Mouse (Mus musculus) erythroid progenitor cell, adult 5-6 weeks (primary cell): ENCODE results near the gene Hpcal4. TPM values are rescaled to one million over a fixed set of nuclear protein-coding genes. Genes with fewer than 3 reads are reported as not detected.
"Not testable (repeated sequence)": the region's sequence is repeated elsewhere in the genome, so short reads cannot be mapped to it uniquely, and the experiment has no call there.

ENCODE experiments used
- ATAC-seq: replicated peaks from 2 replicates; pipeline ENCODE4 v1.8.0; 2016; ENCODE audit warnings: moderate number of reproducible peaks, mild to moderate bottlenecking, moderate TSS enrichment, inconsistent platforms; ENCODE audit not compliant: poor library complexity, low FRiP score, severe bottlenecking
- total RNA-seq, 2 experiments: library from RNA; stranded (forward) in 1 of 2; stranded (reverse) in 1 of 2; fragments of 150-400 nt in 1 of 2; fragments of 186-747, 209-891 nt in 1 of 2; gene quantifications; 2 replicates each; pipeline versions ENCODE4 v1.2.3 to v1.2.4; 2015 to 2017; ENCODE audit warnings: low replicate concordance in 2 of 2

The Hpcal4 gene
- total RNA-seq (2015; ENCODE audit: low replicate concordance) (not detected in 2 replicates), total RNA-seq (2017; ENCODE audit: low replicate concordance) (not detected in 2 replicates)

DNA sequence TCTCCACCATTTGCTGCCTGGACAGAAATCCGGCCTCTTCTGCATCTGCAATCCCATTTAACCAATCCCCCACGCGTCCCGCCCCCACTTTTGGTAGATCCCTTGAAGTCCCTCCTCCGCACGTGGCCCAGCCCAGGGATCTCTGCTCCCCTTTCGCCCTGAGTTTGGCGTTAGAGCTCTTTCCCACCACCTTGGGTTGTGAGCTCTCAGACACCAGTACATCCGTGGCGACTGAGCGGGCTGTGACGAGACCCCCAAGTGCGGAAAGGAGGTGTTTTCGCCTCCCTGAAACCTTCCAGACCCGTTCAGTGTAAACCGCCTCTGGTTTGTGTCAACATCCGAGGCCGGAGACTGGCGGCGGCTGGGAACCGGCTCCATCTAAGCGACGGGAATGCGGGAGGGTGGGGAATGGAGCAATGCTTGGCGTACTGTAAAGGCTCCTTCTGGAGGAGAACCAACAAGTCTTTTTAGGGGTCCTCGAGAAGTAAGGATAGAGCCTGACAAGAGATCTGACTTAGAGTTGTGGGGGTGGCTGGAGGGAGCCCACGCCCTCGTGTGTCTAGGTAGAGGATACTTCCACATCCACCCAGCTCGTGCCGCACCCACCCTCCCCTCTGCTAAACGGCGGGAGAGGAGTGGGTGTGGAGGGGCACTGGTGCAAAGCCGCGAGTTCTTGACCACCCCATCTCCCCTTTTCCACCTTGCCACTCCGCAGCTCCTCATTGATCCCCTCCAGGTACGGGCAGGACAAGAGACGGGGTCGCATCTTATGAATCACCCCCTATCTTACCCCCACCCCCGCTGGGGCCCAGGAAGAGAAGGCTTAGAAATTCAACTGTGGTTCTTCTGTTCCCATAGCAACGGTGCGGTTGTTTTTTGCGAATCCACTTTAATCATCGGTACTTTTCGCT, at the start of gene Hpcal4:
Gene Hpcal4, plus strand, starts transcription at position 900 of the 911 bp plus-strand sequence.
- no peak; the same call in 1 of the 2 replicates for ATAC-seq

DNA sequence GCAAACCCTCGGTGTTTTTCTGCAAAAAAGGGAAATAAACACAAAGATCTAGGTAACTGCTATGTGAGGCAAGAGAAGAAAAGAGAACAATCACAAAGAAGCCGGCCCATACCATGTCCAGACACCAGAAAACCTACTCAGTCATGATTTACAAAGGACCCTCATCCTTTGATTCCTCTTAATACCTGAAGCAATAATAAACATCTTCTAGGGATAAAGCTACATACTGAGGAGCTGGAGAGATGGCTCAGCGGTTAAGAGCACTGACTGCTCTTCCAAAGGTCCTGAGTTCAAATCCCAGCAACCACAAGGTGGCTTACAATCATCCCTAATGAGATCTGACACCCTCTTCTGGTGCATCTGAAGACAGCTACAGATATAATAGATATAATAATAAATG, 45.5 kb upstream of the Hpcal4 start:
- ATAC-seq = no peak

DNA sequence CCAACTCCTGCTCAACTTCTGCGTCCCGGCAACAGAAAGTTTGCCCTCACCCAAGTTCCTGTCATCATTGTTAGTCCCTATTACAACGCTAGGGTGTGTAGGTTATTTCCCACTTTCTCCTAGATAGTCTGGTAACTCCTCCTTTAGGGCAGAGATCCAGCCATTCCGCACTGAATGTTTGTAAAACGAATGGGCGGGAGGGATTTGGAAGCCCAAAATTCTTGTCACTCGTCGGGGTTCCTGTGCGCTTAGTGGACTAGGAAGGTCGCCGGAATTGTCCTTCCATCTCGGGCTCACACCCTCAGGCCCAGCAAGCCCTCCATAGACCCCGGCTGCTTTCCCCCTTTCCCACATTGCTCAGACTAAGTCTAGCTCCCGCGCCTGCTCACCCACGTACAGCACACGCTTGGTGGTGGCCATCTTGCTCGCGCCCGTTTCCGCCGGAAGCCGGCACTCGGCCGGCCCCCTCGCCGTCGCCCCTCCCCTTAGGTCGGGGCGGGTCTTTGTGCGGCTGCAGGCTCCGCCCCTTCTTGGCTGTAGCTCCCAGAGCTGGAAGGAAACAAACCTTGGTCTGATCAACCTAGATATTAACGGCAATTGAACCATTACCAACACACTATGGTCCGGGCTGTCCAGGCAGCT, 43.4 kb upstream of the Hpcal4 start, which contains the start of gene Ppie:
Gene Ppie, minus strand, starts transcription at position 439 of the 642 bp plus-strand sequence.
- ATAC-seq = peak; percentile 100

DNA sequence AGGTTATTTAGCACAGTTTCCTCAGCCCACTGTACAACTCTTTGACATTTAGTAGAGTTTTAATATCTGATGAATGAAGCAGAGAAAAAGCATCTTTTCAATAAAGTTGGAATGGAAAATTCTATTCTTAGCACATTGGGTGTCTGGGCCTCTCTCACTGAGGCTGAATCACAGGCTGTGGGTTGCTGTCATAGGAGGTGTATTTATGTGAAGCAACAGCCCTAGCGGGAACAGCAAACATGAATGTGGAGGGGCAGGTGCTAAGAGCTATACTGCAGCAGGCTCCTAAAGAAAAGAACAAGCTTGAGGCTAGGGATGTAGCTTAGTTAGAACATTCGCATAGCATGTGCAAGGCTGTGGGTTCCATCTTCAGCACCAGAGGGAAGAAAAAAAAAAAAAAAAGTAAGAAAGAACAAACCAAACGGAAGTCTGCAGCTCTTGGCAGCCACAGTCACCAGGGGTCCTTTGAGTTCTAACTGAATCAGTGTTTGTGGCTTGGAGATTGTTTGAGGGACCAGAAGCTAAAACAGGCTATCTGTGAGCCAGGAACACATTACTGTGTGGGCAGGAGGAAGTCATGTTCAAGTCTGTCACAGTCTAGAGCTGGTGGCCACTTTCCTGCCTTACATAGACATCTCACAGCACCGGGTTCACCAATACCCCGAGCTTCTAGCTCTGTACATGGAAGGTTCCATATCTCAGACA, 35.4 kb upstream of the Hpcal4 start:
- ATAC-seq = no peak

DNA sequence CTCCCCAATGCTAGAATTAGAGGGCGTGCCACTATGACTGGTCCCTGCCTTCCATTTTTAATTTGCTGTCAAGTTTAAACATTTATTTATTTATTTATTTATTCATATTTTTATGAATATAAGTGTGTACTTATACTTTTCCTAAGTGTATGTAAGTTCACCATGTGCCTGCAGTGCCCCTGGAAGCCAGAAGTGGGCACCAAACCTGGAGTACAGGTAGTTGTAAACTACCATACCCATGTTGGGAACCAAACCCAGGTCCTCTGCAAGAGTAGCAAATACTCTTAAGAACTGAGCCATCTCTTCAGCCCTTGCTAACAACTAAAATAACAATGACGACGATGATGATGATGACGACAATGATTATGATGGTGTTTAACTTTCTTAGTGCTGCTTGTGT, 31.0 kb upstream of the Hpcal4 start:
- no peak for ATAC-seq

DNA sequence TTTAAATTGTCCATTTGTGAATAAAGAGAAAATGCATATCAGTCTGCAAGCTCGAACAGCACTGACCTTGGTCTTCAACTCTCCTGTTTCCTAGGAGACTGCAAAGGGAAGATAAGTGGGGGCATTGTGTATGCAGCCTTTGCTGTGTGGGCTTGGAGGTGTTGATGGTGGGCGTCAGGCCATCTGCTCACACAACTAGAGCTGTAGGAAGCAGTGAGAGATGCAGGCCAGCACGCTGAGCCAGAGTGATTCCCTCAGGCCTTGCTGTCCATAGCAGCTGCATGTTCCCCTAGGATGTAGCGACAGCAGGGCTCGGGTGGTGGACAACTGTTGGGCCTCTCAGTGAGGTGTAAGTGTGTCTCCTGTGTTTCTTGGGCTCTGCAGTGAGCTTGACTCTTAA, 30.1 kb upstream of the Hpcal4 start:
- no peak for ATAC-seq

DNA sequence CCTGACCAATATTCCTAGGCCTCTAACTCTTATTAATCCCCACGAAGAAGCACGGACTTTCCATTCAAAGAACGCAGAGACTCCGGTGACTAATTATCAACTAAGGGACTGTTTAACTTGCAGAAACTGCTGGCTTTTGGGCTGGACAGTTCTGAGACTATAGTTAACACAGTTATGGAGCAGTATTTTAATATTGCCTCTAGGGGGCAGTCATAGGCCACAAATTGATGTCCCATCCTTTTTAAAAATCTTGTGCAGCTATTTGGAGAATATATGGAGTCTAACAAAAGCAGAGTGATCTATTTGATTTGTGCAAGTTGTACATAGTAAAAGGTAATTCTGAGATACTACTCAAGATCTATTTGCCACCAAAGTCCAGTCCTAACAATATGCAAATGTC, 28.0 kb upstream of the Hpcal4 start:
- ATAC-seq = no peak

DNA sequence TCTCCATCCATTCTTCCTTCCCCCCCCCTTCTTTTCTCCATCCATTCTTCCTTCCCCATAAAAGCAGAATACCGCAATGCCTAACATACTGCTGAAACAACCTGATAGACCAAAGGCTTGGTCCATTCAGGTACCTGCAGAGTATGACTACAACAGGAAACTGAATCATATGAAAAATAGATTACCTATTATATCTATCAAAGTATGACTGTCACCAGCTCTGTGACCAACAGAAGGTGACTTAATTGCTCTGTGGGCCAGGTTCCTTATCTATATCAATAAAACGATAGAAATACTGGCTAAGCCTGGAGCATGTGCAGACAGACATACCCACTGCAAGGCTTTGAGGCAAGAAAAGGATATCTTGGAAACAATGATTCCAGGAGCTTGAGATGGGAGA, 27.6 kb upstream of the Hpcal4 start:
- ATAC-seq = no peak

DNA sequence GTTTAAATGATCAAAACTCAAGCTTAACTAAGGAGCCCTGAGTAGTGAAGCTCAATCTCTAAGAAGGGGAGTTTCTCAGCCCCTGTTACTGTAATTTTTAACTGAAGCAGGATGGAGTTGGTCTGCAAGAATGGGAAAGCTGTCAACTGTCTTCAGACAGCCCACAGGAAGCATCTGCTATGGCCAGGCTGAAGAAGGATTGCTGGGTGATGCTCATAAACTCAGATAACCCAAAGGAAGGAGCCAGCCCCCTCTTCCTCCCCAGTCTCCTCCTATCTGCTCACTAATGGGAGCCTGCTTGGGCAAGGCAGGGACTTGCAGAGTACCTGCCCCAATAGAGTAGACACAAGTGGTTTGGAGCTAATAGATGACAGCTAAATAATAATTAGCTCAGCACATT, 27.2 kb upstream of the Hpcal4 start:
- ATAC-seq = no peak

DNA sequence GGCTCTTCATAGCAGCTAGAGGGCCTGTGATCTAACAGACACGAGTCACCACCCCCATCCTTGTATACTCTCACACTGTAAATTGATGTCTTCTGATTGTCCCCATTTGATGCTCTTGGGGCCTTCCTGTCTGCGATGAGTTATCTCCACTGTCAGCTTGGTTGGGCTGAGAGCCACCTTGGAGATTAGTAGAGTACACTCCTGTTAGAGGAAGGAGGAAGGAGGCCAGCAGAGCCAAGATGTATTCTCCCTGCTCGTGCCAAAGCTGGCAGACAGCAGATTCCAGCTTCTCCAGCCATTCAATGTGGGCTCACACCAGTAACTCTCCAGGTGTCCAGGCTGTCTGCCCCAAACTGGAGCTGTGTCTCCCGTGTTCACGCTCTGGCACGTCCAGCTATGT, 22.5 kb upstream of the Hpcal4 start:
- ATAC-seq = no peak

DNA sequence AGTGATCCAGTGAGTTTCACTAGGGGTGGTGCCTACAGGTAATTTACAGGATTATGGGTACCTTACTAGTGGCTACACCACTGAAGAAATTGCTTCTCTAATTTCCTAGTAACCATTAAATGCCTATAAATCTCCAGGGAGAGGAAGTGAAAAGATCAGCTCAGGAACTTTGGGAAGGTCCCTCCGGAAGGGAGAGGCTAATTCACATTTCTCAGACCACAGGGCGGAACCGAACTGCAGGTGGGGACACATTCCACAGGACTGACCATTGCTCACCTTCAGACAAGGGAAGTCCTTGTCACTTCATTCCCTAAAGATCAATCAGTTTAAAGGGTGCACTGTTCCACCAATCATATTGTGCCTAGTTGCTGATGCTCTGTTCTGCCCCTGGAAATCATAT, 21.8 kb upstream of the Hpcal4 start:
- ATAC-seq = not testable (repeated sequence)

DNA sequence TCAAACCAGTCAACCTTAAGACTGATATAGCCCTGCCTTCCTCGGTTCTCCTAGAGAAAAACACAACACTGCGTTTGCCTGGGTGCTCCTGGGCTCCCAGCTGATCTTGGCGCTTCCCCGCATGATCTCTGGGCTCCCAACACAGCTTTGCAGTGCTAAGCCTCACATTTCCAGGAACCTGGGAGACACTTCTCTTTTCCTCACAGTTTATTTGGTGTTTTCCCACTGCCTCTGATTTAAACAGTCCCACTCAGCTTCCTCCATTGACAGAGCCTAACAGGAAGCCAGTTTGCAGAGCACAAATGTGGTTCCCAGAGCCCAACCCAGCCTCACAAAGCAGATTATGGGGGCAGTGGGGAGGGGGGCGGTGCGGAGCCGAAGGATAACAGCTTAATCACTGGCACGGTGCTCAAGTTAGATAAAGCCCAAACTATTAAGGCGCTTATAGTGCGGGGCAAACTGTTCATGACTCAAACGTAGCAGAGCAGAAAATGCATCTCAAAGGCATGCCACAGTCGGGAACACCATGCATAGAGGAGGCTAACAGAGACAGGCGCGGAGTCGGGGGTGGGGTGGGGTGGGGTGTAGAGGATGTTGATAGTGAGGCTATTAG, 20.6 kb upstream of the Hpcal4 start:
- ATAC-seq = no peak

DNA sequence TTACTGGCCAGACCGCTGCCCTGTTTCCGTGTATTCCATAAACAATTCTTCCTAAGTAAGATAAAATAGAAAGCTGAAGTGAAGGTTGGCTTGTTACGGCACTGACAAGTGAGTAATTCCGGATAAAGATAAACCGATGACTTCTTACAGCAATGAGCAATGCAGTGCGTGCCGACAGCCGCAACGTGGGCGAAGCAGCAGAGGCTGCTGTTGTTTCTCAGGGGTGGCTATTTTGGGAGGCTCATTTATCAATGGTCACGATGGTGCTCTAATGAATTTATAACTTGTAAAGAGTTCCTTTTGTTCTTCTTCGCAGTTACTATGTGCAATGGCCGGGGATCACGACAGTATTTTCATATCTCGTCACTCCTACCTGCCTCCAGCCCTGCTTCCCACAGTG, 18.9 kb upstream of the Hpcal4 start:
- no peak for ATAC-seq

DNA sequence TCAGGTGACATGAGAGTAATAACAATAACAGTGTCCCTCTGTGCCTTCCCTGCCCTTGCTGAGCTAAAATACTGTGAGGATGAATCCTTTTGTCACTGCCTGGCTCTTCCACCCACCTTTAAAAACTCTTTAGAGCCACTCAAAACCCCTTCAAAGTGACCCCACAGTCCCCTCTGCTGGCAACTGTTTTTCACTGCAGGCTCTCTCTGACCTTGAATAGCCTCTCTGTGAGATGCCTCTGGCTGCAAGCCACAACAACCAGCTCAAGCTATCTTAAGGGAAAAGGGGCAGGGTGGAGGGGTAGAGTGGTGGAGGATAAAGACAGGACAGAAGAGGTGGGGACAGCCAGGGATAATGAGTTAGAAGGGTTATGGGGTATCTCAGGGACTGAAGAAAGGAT, 11.2 kb upstream of the Hpcal4 start:
- ATAC-seq = no peak

DNA sequence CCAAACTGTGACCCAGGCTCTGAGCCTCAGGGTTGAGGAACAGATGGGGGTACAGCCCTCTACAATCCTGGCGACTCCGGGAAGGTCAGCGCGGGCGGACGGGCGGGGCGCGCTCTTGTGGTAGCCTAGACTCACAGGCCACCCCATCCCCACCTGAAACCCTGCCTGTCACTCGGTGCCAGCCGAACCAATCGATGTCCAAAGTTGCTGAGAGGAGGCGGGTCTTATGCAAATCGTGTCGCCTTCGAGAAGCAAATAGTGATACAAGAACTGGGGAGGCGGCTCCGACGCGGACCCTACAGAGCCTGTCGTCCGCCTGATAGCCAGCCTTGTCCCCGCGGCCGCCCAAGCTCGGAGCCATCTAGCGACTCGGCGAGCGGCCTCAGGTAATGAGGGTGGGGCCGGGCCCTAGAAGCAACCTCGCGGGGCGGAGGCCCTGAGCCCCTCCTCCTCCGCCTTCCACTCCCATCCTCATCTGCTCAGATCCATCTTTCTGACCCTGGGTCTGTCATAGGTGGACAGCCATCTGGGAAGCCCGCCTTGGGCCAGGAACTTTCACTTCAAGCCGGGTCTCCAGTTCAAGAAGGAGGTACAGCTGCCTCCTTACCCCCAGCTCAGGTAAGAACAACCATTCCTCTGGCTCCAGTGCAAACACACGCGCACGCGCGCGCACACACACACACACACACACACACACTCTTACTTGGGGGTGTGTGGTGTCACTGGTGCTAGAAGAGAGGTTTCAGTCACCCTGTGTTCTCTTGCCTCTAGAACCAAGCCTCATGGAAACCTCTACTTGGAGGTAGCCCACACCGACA, 421 bp downstream of the Hpcal4 start:
- ATAC-seq = no peak

DNA sequence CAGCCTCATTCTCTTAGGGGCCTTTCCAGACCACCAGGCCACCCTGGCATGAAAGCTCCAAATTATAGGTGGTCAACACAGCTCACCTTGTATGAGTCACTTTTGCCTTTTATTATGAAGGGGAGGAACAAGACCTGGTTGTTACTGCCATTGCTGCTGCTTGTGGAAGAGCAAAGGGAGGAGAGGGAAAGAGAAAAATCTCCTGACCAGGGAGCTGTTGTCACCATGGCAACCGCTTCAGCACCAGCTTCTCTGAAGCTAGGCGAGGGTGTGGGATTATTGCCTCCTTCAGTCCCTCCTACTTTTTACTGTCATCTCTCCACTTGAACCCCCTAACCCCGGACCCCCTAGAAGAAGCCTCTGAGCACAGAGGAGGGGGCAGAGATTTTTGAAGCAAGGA, 1.8 kb downstream of the Hpcal4 start:
- ATAC-seq = no peak

DNA sequence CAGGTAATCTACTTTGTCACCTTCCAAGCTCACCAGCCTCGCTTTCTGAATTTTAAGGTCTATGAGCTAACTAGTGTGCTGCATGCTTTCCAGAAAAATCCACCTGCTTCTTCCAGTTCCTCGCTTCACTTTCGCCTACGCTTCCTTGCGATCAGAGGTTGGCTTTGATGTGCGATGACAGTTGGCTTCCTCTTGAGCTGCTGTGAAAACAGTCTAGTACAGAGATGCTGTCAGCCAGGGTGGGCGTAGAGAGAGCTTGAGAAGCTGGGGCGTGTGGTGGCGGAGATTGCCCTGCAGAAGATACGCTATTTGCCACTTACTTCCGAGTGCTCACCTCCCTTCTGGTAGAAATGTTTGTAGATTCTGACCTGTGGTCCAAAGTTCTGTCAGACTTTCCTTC, 9.3 kb downstream of the Hpcal4 start:
- ATAC-seq = no peak

DNA sequence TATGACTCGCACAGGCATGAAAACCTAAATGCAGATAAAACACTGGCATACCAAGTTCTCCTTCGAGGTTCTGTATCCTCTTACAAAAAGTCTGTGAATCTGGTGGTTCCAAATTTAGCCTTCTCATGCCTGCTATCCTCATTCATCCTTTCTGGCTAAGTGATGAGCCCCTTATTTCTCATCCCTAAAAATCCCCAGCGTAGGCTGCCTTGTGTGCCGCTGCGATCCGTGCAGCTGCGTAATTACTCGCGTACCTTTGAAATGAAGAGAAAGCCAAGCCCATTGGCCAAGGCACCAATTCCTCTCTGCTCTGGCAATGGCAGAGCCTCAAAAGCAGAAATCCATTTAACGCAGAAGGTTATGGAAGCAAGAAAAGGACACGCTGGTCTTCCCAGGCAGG, 10.8 kb downstream of the Hpcal4 start:
- ATAC-seq = no peak

DNA sequence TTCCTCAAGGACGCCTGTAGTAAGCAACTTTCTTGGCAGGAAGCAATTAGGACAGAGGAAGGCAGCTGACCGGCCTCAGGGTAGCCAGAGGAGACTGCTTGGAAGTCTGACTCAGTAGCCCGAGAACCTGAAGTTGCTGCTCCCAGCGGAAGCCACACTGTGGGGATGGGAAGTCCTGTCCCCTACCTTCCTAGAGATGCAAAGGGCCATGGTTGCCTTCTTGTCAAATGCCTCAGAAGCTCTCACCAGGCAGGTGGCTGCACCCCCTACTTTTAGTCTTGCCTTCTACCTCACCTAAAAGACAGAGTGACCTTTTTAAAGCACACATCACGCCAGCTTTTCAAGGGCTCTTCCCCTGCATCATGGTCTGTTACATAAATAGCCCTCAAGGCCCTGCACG, 13.7 kb downstream of the Hpcal4 start:
- no peak for ATAC-seq
